Mouse (Mus musculus) C2C12 (cell line): ENCODE measurements at regions not wholly inside any gene's neighbourhood (a gene's known extent, or its start where the extent isn't known, plus 50 kb on each side); places are given as distances from the start of the nearest gene placed in this dataset.

Source experiments
- H3K27me3 ChIP-seq: one replicate; pipeline ENCODE4 v1.6.1; 2011; ENCODE audit not compliant: control insufficient read depth, insufficient read depth, insufficient read length
- H3K36me3 ChIP-seq: one replicate; pipeline ENCODE4 v1.6.1; 2011; ENCODE audit not compliant: control insufficient read depth, insufficient read depth
- H3K4me3 ChIP-seq: one replicate; pipeline ENCODE4 v1.5.1; 2011; ENCODE audit warnings: mild to moderate bottlenecking, control low read depth; ENCODE audit not compliant: poor library complexity, insufficient read depth, severe bottlenecking
- H3K79me2 ChIP-seq: one replicate; pipeline ENCODE4 v1.6.1; 2011; ENCODE audit not compliant: control insufficient read depth, insufficient read depth
- H3K79me3 ChIP-seq: one replicate; pipeline ENCODE4 v1.6.1; 2011; ENCODE audit warnings: low read depth, control low read depth
- H3ac ChIP-seq: one replicate; pipeline ENCODE3; 2011; ENCODE audit warnings: low read depth; ENCODE audit not compliant: control insufficient read depth, insufficient read length
- CEBPB ChIP-seq: IDR thresholded peaks from one replicate; pipeline ENCODE4 v1.6.1; 2011; ENCODE audit warnings: low read depth, mild to moderate bottlenecking, control low read depth, moderate library complexity
- CTCF ChIP-seq: IDR thresholded peaks from one replicate; pipeline ENCODE4 v1.5.1; 2011; ENCODE audit not compliant: control insufficient read depth, insufficient read depth, insufficient read length
- FOSL1 ChIP-seq: IDR thresholded peaks from one replicate; pipeline ENCODE4 v1.8.0; 2011; ENCODE audit warnings: mild to moderate bottlenecking, low read length; ENCODE audit not compliant: poor library complexity, insufficient read depth, severe bottlenecking
- MAX ChIP-seq: IDR thresholded peaks from one replicate; pipeline ENCODE4 v1.6.1; 2011; ENCODE audit warnings: mild to moderate bottlenecking, control low read depth
- MYOD1 ChIP-seq: IDR thresholded peaks from one replicate; pipeline ENCODE4 v1.6.1; 2011; ENCODE audit warnings: low read depth; ENCODE audit not compliant: control insufficient read depth, insufficient read length
- MYOG ChIP-seq: IDR thresholded peaks from one replicate; pipeline ENCODE4 v1.6.1; 2011; ENCODE audit not compliant: control insufficient read depth, insufficient read length; ENCODE audit errors: extremely low read depth
- USF1 ChIP-seq: IDR thresholded peaks from one replicate; pipeline ENCODE4 v1.6.1; 2011; ENCODE audit warnings: low read depth, mild to moderate bottlenecking, control low read depth, moderate library complexity

GRCm38 (mm10) chr11:112566071-112566470 lies 216.0 kb upstream of the Sox9 start:
- no peaks in the 10 kb centered on the region for H3K79me3 ChIP-seq
- H3ac ChIP-seq, result no peak overlapping the region
- H3K4me3 ChIP-seq, result no peak overlapping the region
- no peak for TF ChIP-seq FOSL1
- no peak for TF ChIP-seq CEBPB
- TF ChIP-seq MYOG, result no peak
- no peak for TF ChIP-seq MYOD1
- TF ChIP-seq MAX, result no peak
- no peak for TF ChIP-seq USF1
- no peak for TF ChIP-seq CTCF
- H3K27me3 ChIP-seq, result no peaks in the 10 kb centered on the region
- H3K36me3 ChIP-seq, result no peaks in the 10 kb centered on the region
- H3K79me2 ChIP-seq, result no peaks in the 10 kb centered on the region

GRCm38 (mm10) chr11:112587386-112587785 lies 194.6 kb upstream of the Sox9 start:
- Histone ChIP-seq H3K36me3 (no peaks in the 10 kb centered on the region), H3K4me3 (no peak overlapping the region), H3K79me3 (no peaks in the 10 kb centered on the region), H3K27me3 (no peaks in the 10 kb centered on the region), H3K79me2 (no peaks in the 10 kb centered on the region), H3ac (no peak overlapping the region)
- TF ChIP-seq USF1 (no peak), MAX (no peak), CTCF (no peak), MYOG (no peak), CEBPB (no peak)

GRCm38 (mm10) chr11:112588088-112588487 lies 193.9 kb upstream of the Sox9 start:
- Histone ChIP-seq H3K79me3 (no peaks in the 10 kb centered on the region), H3K27me3 (no peaks in the 10 kb centered on the region), H3ac (no peak overlapping the region), H3K36me3 (no peaks in the 10 kb centered on the region), H3K79me2 (no peaks in the 10 kb centered on the region), H3K4me3 (no peak overlapping the region)
- TF ChIP-seq FOSL1 (no peak), USF1 (no peak), CTCF (no peak), CEBPB (no peak), MYOG (no peak), MYOD1 (no peak), MAX (no peak)

DNA sequence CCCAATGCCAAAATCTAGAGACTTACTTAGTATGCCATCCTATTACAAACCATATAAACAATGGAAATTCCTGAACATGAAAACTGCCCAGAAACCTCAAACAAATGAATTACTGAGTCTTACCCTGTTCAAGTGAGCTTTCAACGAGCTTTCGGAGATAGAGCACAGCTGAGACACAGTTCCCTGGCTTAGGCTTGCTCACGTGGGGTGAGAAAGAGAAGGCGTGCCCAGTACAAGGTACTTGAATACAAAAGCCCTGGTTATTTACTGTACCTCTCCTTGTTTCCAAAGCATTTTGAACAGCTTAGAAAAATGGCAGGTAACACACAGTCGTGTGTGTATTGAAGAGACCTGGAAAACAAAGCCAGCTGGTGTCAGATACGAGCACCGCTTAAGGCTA lies 191.8 kb upstream of the Sox9 start:
- TF ChIP-seq USF1, result no peak
- no peak for TF ChIP-seq CTCF
- no peak for TF ChIP-seq MYOD1
- no peak for TF ChIP-seq MYOG
- no peaks in the 10 kb centered on the region for H3K27me3 ChIP-seq
- no peak overlapping the region for H3K4me3 ChIP-seq
- H3ac ChIP-seq, result no peak overlapping the region
- no peaks in the 10 kb centered on the region for H3K79me3 ChIP-seq
- no peaks in the 10 kb centered on the region for H3K79me2 ChIP-seq
- H3K36me3 ChIP-seq, result no peaks in the 10 kb centered on the region

GRCm38 (mm10) chr11:112592411-112593020 lies 189.5 kb upstream of the Sox9 start:
- H3K79me2 ChIP-seq, result no peaks in the 10 kb centered on the region
- H3K27me3 ChIP-seq, result no peaks in the 10 kb centered on the region
- no peak for TF ChIP-seq CEBPB
- TF ChIP-seq MYOG, result no peak
- TF ChIP-seq FOSL1, result no peak
- no peak for TF ChIP-seq MYOD1
- no peak for TF ChIP-seq CTCF
- no peak for TF ChIP-seq USF1
- no peak for TF ChIP-seq MAX
- no peaks in the 10 kb centered on the region for H3K36me3 ChIP-seq
- H3K4me3 ChIP-seq, result no peak overlapping the region
- no peaks in the 10 kb centered on the region for H3K79me3 ChIP-seq
- no peak overlapping the region for H3ac ChIP-seq

GRCm38 (mm10) chr11:112593821-112594220 lies 188.2 kb upstream of the Sox9 start:
- Histone ChIP-seq H3K79me2 (no peaks in the 10 kb centered on the region), H3K27me3 (no peaks in the 10 kb centered on the region), H3K36me3 (no peaks in the 10 kb centered on the region), H3K79me3 (no peaks in the 10 kb centered on the region), H3ac (no peak overlapping the region), H3K4me3 (no peak overlapping the region)
- TF ChIP-seq MAX (no peak), CTCF (no peak), USF1 (no peak), FOSL1 (no peak), CEBPB (no peak), MYOG (no peak), MYOD1 (no peak)
